Mouse (Mus musculus): ENCODE data around the gene Tmem17.
A peak's percentile ranks its signal among the peaks of the same experiment; 100 is the strongest.

The Tmem17 gene

DNA sequence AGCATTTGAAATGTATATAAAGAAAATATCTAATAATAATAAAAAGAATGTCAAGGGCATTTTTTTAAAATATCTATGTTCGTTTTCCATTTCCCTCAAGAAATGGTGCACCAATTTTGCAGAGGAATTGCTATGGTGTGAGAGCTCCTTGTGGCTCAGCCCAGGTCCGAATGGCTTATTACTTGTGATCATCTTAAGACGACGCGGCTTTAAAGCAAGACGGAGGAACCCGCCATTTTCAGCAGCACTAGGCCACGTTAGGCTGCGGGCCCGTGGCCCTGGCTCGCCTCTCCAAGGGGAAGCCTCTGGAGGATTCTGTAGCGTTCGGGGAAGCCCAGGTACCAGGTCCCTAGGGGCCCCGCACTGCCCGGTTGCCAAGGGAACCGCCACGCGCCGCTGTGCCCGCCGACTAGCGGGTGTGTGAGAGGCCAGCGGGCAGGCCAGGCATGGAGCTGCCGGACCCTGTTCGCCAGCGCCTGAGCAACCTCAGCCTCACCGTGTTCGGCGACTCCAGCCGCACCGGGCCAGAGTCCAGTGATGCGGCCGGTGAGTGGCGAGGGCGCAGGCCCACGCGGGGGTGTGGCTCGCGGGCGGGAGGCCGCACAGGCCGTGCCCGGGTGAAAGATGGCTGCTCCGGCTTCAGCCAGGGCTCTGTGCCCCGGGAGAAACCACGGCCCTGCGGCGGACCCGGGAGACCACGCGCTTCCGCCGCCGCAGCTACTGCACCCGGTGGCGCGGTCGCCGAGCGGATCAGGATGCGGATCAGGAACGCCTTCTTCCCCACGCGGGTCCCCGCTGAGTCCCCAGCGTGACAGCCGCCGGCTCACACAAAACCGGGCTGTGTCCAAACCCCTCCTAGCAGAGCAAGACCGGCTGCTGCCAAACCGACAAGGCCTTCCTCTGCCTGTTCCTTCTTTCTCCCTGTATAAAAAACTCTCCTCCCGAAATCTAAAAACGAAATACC lies at the start of gene Tmem17:
Gene Tmem17 (plus strand): TSS at position 51 of the 964 bp plus-strand sequence.
- peak; percentile 75 for DNase-seq (ENCODE audit: low read depth, low spot score)

DNA sequence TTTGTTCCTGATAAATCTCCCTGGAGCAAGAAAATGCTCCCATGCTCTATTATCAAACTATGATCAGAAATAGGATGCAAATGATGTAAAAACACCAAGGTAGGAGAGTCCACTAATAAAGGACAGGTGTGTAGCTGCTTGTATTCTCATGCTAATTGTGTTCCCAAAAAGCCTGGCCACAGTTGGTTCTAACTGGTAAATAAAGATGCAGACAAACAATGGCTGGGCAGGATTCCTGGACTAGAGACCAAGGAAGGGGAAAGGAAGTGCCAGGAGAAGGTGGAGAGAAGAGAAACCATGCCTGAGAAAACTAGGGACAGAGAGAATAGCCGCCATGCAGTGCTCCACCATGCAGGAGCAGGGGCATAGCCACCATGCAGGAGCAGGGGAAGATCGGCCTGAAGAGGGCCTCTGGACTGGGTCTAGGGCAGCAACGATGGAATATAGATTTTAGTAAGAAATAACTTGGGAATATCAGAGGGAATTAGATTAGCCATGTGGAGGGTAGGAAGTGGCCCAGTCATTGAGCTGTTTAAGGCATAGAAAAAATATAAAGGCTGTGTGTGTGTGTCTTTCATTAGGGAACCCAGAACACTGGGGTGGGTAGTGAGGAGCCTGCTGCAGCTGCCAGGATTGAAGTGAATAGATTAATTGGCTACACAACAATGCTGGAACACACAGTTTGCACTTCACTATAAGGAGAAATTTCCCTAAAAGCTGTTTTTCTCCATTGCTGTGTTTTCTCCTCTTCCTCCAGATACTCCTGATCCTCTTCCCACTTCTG lies 31.9 kb upstream of the Tmem17 start:
- DNase-seq (ENCODE audit: low read depth, low spot score): no peak

DNA sequence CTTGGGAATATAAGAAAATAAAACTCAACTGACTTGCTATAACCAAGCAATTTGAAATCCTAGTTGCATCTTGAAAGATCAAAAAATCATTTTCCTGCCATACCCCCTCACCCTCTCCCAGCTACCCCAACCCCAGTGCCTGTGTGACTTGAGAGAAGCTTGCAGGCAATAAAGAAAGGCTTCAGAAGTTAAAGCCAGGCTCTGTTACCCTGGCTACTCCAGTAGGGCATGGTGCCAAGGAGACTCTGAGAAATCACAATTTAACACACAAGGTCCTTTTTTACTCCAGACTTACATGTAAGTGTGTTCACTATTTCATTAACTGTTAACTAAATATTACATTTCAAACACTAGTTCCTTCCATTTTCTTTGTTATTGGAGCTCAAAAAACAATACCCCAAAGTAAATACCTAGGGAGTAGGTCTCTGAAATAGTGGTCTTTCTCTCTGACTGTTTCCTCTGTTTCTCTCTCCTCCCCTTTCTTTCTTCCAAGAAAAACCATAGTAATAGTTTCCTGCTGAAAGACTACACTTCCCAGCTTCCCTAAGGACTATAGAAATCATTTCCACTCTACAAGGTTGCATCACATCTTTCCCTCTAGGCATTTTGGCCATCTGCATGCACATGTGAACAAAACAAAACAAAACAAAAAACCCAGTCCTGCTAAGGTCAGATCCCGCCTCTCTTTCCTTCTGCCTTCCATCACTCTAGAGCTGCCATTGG lies 30.1 kb upstream of the Tmem17 start:
- no peak for DNase-seq (ENCODE audit: low read depth, low spot score)

DNA sequence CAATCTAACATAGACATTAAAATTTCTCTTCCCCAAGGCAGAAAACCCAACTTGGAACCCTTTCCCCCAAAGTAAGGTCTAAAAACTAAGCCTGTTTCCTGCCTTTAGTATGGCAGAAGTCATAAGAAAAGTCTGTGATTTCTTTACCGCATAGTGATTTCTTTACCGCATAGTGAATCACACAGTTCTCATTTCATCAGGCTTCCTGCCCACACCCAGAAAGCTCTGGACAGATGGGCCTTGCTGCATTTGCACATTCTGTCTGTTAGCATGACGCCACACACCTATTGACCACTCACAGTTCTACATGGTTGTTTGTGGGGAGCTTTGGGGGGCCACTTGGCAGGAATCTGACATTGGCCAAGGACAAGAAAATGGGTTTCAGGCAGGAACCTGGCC lies 29.5 kb upstream of the Tmem17 start:
- no peak for DNase-seq (ENCODE audit: low read depth, low spot score)

DNA sequence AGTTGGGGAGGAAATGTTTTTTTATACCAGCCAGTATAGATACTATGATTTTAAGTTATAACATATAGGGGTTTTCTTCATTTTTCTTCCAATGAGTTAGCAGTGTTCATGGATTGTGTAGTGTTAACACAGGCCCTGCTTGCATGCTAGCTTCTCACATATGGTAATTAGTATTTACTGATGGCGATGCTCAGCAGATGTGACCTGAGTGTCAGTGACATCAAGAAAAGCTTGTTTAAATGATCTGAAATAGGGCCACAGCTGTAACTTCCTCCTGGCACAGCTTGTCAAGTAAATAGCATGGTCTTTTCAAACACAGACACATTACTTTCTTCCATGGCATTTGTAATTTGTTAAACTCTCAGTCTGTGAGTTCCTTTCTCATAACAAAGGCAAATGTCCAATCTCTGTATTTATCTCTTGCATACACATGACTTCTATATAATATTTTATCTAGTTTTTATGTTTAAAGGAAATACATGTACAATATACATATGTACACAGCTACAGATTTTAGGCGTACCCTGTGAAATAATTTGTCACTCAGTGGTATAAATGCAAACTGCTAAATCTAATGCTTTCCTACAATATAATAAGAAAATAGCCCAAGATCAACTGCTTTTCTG lies 18.1 kb upstream of the Tmem17 start:
- DNase-seq (ENCODE audit: low read depth, low spot score): no peak

DNA sequence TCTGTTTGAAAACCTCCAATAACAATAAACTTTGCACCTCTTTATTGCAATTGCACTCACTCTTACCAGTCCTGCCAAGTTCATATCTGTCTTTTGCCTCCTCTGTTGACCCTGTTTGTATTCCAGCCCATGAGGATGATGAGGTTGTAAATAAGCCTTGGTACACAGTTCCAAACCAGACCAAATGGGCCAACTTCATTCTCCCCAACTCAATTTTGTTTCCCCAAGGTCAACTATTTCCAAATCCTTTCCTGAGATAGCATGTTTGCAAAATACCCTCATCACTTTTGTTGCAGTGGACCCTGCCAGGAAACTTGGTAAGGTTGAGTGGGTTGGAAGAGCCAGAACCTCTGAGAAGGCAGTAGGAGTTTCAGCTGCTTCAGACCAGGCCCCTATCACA lies 16.9 kb upstream of the Tmem17 start:
- DNase-seq (ENCODE audit: low read depth, low spot score): no peak

DNA sequence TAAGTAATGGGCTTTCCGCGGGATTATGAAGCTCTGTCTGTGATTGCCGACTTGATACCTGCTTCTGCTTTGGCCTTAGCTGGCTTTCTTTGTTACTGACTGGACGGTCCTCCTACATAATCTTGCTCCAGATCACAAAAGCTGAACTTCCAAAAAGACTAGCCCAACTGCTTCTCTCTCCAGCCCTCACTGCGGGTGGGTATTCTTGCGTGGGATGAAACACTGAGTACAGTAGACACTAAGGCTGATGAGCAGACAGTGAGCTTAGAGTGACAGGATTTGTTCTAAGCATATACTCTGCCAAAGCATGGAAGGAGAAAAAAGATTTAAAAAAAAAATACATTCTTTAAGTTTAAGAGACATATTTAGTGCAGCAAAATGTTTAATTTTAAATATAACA lies 12.5 kb upstream of the Tmem17 start:
- no peak for DNase-seq (ENCODE audit: low read depth, low spot score)

DNA sequence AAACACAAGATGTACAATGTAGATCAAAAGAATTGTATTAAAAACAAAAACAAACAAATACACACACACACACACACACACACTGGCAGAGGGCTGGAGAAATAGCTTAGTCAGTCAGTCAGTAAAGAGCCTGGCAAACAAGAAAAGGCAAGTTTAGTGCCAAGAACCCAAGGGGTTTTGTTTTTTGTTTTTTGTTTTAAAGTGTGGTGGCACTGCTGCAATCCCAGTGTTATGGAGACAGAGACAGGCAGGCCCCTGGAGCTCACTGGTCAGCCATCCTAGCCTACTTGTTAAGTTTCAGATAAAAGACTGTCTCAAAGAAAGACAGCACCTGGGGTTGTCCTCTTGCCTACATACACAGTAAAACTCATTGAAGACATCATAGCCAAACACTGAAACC lies 12.0 kb upstream of the Tmem17 start:
- DNase-seq (ENCODE audit: low read depth, low spot score): no peak

DNA sequence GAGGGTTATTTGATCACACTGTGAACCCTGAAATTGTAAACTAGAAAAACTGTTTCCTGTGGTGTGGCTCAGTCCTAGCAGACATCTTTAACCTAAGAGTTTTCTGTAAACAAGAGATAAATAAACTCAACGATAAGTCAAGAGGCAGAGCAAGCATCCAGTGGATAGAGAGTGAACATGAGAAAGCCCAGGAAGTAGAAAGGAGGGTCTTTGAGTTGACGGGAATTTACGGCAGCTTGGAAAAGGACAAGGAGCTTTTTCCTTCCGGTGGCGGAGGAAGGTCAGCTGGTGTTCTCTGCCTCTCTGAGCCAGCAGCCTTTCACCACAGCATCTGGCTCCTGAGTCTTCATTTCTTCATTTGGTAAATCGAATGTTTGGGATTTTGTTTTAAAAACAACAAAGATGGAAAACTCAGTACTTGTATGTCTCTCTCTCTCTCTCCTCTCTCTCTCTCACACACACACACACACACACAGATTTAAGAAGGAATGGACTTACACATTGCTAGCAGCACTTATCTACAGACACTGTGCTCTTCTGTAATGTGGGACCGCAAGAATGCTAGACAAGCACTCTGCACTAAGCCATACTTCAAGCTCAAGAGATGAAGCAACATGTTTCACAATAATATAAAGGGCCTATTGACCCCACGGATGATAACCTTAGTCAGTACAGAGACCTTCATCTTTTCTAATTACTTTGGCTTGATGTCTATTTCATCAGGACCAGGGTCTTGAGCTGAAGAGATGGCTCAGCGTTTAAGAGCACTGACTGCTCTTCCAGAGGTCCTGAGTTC lies 10.9 kb upstream of the Tmem17 start:
- DNase-seq (ENCODE audit: low read depth, low spot score): no peak

DNA sequence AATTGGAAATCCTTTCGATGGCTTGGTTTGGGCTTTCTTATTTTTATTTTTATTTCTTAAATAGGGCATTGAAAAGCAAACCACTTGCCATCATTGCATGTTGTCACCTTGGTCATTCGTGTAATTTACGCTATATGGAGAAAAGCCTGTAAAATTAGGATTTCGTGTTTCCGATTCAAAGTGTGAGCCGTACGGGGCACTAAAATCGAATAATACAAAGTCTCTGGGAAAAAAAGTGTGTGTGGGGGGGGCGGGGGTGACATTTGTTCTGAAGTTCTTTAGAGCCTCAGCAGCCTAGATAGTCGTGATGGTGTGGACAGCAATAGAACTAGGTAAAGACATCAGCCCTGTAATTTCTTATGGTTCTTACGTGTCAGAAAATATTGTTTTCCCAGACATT lies 1.2 kb downstream of the Tmem17 start:
- DNase-seq (ENCODE audit: low read depth, low spot score): no peak

DNA sequence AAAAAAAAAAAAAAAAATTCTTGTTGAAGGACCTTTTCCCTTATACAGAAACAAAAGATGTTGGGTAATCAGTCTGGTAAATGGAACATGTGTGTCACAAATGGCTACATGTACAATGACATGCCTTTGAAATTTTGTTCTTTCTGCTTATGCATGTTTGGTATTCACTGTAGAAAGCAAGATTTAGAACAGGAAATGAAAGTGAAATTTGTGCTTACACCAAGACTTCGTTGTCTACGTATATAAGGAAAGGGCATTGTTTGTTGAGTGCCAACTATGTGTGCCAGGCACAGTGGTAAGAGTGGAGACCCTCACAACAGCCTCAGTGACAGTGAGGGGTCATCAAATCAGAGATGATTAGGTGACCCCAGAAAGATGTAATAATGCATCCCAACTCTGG lies 3.2 kb downstream of the Tmem17 start:
- DNase-seq (ENCODE audit: low read depth, low spot score): no peak

DNA sequence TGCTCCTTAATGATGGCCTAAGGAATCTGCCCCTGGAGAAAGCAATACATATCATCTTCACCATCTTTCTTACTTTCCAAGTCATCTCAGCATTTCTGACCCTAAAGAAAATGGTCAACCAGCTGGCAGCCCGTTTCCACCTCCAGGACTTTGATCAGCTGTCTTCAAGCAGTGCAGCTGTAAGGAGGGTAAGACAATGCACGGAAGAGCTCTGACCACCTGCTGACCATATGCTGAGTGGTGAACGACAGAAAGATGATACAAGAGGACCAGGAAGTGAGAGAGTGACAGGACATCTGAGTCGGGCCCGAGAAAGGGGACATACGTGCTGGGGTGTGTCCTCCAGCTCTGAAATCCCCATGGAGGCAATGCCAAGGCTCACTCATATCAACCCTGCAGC lies 6.6 kb downstream of the Tmem17 start:
- DNase-seq (ENCODE audit: low read depth, low spot score): no peak

DNA sequence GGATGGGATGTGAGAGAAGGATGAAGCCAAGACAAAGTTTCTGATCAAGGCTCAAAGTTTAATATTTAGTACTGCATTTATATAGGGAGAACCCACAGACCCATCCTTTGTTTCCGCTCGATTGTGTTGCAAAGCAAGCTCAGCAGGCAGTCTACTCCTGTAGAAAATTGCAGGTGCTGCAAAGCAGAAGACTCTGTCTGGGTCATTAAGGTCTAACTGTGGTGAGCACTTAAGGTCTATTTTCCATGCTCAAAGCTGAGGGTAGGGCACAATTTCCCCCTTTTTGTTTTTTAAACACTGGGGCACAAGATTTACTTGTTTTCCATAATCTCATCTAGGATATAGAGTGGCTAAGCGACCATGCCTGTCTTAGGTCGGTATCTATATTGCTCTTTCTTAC lies 8.4 kb downstream of the Tmem17 start:
- no peak for DNase-seq (ENCODE audit: low read depth, low spot score)

DNA sequence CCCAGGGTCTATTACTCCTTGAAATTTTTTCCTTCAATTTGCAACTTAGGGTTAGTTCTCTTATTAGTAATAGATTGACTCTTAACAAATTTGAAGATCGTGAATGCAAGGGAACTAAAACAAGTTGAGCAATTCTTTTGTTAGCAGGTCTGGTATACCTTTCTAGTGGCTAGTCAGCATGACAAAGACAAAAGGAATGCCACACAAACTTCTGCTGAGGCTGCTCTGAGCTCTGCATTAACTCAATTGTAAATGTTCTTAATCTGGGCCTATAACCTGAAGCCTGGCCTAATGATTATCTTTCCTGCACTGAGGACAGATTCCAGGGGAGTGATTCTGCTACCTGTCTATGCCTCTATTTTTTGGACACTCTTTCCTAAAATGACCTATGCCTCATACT lies 12.7 kb downstream of the Tmem17 start:
- DNase-seq (ENCODE audit: low read depth, low spot score): no peak

DNA sequence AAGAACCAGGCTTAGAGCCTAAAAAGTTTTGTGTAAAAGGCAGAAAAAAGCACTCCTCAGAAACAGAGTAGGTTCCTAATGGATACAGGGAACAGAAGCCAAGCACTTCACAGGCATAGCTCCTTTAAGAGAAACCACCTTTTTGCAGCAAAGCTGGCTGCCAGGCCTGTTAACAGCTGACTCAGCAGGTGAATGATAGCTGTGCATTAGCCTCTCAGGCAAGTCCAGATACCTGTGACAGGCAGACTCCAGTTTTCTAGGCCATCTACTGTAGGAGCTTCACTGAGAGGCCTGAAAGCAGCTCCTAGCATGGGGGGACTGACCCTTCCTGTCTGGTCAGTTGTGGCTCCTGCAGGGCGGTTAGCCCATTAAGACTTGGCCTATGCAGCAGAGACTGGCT lies 28.7 kb downstream of the Tmem17 start:
- DNase-seq (ENCODE audit: low read depth, low spot score): no peak

DNA sequence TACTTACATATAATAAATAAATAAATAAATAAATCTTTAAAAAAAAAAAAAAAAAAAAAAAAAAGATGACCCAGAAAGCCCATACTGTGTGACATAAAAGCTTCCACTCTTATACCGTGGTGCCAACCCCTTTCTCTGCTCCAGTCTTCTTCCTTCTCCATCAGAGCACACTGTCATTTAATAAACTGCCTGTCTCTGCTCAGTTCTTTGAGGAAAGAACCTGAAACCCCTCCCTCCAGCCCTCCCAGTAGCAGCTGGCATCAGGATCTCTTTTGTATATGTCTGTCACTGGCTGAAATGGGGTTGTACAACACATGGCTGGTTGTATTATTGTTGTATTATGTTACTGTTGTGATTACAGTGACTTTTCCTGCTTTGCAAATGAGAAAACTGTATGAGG lies 48.2 kb downstream of the Tmem17 start:
- DNase-seq (ENCODE audit: low read depth, low spot score): no peak

DNA sequence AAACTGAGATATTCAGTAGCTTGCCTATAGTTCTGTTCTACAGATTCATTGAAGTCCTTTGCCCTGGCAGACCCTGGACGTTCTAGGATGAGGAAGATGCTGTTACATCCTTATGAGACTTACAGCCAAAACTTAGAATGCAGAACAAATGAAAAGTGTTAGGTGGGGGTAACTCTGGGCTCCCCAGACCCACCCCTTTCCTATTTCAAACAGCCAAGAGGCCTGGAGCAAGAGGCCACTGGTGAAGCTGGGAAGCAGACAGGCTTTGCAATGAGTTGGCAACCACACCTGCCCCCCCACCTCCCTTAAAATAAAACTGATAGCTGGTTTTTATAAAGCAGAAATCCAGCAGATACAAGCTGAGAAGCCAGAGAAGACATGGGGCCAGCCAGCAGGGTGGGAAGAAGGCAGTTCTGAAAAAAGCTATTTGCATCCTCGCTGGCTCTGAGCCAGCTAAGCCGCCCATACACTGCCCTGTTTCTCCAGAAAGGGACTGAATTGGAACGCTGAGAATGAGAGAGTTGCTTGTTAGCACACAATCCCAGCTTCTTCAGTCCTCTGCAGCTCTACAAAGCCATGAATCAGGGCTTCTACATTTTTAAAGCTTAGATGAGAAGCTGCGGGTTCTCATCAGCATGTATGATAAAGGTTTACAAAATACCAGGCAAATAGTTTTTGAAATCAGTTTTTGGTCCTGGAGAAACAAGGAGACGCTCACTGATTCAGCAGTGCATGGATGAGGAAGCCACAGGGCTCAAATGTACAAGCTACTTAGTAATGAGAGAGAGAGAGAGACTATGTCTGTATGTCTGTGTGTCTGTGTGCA lies 48.8 kb downstream of the Tmem17 start:
- DNase-seq (ENCODE audit: low read depth, low spot score): no peak

DNA sequence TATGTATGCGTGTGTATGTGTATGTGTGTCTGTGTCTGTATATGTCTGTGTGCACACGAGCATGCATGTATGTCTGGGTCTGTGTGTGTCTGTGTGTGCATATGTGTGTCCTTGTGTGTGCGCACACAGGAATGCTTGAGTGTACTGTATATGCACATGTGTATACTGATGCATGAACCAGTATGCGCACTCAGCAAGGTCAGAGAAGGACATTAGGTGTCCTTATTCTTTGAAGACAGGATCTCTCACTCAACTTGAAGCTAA lies 49.4 kb downstream of the Tmem17 start:
- DNase-seq (ENCODE audit: low read depth, low spot score): no peak

DNA sequence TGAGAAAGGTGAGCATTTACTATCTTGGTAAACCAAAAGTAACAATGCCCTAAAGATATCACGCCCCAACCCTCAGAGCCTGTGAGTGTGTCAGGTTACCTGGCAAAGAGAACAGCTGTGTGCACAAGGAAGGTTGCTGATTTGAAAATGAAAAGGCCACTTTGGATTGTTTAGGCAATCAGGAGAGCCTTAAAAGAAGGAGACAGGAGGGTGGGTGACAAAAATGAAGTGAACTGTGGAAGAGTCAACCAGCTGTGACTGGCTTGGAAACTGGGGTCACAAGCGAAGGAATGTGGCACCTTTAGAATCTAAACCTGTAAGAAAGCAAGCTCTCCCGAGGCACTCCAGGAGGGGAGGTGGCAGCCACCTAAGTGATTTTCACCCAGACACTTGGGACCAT lies 51.8 kb downstream of the Tmem17 start:
- no peak for DNase-seq (ENCODE audit: low read depth, low spot score)

DNA sequence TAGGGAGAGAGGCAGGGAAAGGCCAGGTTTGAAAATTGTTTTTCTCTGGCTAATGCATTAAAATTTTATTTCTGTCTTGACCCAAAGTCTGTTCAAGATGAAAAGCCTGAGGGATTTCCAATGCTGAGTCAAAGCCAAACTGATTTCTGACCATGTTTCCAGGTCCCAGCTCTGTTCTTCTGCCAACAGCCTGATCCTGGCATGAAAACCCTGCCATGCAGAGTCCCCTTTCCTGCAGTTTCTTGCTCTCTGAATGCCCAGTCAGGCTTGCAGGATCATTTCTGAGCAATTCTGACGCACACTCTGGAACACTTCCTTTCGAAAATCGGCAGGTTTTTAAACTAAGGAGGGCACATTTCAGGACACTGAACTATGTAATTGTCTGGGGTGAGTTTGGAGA lies 52.8 kb downstream of the Tmem17 start:
- DNase-seq (ENCODE audit: low read depth, low spot score): no peak
